Mouse (Mus musculus) regulatory T cell (primary cell): ENCODE measurements at regions not wholly inside any gene's neighbourhood (a gene's known extent, or its start where the extent isn't known, plus 50 kb on each side); places are given as distances from the start of the nearest gene placed in this dataset.

Experiments used
- in situ Hi-C: fragments of 300-600 bp; cut with MboI, MseI; formaldehyde crosslinking; loops from one replicate; pipeline ENCODE4 v1.15.1; 2025; ENCODE audit warnings: high pct_unique_total_duplicates

- in situ Hi-C loops: no loop called here
These were observed 201.9 kb downstream of the Tmem38b start for GRCm38 (mm10) chr4:54027565-54028237.

- in situ Hi-C loops: no loop called here
These were observed 219.6 kb downstream of the Tmem38b start for GRCm38 (mm10) chr4:54045258-54046029.

- in situ Hi-C loops: no loop called here
These were observed 238.5 kb downstream of the Tmem38b start for GRCm38 (mm10) chr4:54064331-54064730.

GRCm38 (mm10) chr4:54071951-54072350, 246.1 kb downstream of the Tmem38b start:
- in situ Hi-C loops: no loop called here

- in situ Hi-C loops: no loop called here
These were observed 246.6 kb downstream of the Tmem38b start for GRCm38 (mm10) chr4:54072482-54072881.

GRCm38 (mm10) chr4:54072932-54073331, 247.1 kb downstream of the Tmem38b start:
- in situ Hi-C loops: no loop called here

- in situ Hi-C loops: no loop called here
These were observed 247.6 kb downstream of the Tmem38b start for GRCm38 (mm10) chr4:54073483-54073882.

GRCm38 (mm10) chr4:54074226-54074625, 248.4 kb downstream of the Tmem38b start:
- in situ Hi-C loops: no loop called here

- in situ Hi-C loops: no loop called here
These were observed 254.7 kb downstream of the Tmem38b start for GRCm38 (mm10) chr4:54080526-54080925.

- in situ Hi-C loops: no loop called here
These were observed 255.6 kb downstream of the Tmem38b start for GRCm38 (mm10) chr4:54081411-54081810.

- in situ Hi-C loops: no loop called here
These were observed 258.9 kb downstream of the Tmem38b start for GRCm38 (mm10) chr4:54084747-54085146.

- in situ Hi-C loops: no loop called here
These were observed 268.6 kb downstream of the Tmem38b start for GRCm38 (mm10) chr4:54094285-54094997.

- in situ Hi-C loops: no loop called here
These were observed 269.5 kb downstream of the Tmem38b start for GRCm38 (mm10) chr4:54095200-54095930.

GRCm38 (mm10) chr4:54097543-54097942, 271.7 kb downstream of the Tmem38b start:
- in situ Hi-C loops: no loop called here

- in situ Hi-C loops: no loop called here
These were observed 274.4 kb downstream of the Tmem38b start for GRCm38 (mm10) chr4:54100282-54100681.

GRCm38 (mm10) chr4:54106976-54107375, 281.1 kb downstream of the Tmem38b start:
- in situ Hi-C loops: no loop called here

- in situ Hi-C loops: no loop called here
These were observed 290.5 kb downstream of the Tmem38b start for GRCm38 (mm10) chr4:54116310-54116709.

GRCm38 (mm10) chr4:54118179-54118846, 292.5 kb downstream of the Tmem38b start:
- in situ Hi-C loops: no loop called here

GRCm38 (mm10) chr4:54128717-54129698, 303.2 kb downstream of the Tmem38b start:
- in situ Hi-C loops: no loop called here

GRCm38 (mm10) chr4:54156146-54156545, 330.3 kb downstream of the Tmem38b start:
- in situ Hi-C loops: no loop called here
